Mouse (Mus musculus) erythroblast, embryonic 14.5 days (primary cell): ENCODE results near the gene Stoml1.

Experiments used
- GATA1 ChIP-seq: IDR thresholded peaks from 2 replicates; pipeline ENCODE4 v1.6.1; 2012; ENCODE audit warnings: low read length, inconsistent platforms, mixed read lengths
- TAL1 ChIP-seq: IDR thresholded peaks from 3 replicates; pipeline ENCODE4 v1.6.1; 2012; ENCODE audit warnings: low read length, inconsistent platforms, mixed read lengths

- TF ChIP-seq TAL1 = peak; percentile 84
- peak; percentile 87 for TF ChIP-seq GATA1
Measured at GRCm38 (mm10) chr9:58213865-58214264, 39.1 kb upstream of the Stoml1 start.
